ENCODE assay signal across 7 mouse cellular contexts in the genomic region with DNA sequence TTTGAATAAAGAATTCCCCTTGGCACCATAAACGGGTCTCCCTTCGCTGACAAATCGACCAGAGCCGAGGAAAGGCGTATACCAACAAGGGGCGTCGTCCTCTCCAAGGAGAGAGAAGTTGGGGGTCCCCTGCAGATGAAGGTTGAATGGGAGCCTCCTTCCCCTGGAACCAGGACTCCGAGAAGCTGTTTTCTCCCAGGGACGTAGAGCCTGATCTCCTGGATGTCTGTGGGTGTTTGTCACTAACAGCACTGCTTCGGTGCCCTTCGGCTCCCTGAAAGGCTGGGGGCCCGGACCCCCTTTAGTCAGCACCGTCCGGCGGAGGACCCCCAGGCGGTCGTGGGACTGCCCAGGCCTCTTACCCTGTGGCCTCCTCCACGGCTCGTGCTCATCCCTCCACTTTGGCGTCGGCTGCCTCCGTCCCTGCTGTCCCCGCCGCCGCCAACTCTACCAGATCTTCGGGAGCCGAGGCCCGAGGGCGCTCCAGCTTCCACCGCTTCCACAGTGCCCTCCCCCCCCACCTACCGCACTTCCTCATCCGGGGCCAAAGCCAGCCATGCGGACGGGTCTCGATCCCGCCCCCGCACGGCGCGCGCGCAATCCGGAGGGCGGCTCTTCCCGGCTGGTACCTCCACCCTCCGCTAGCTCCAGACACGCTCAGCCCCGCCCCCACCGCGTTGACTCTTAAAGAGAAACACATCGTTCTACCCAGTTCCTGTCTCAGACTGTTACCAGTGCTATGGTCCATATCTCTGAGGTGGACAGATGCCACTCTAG. TPM values are rescaled to one million over a fixed set of nuclear protein-coding genes. Genes with fewer than 3 reads are reported as not detected.
DNase-seq lines count a peak whose midpoint lies in the region; ATAC-seq lines count a peak whose summit lies in the region.

A gene (minus strand): TSS at position 526 of the 777 bp plus-strand sequence.

- no peaks in the 10 kb centered on the region for H3K36me3 ChIP-seq in intestine, embryonic 16.5 days (ENCODE audit: control insufficient read depth, insufficient read depth, low read length)
- peaks cover 3% of the 10 kb centered on the region; the same call in 1 of the 2 replicates for H3K36me3 ChIP-seq in midbrain, embryonic 11.5 days (ENCODE audit: control insufficient read depth, insufficient read depth, low read length)

- H3K4me3 ChIP-seq in intestine, embryonic 16.5 days (ENCODE audit: low read length): peak within 1 kb of the TSS; percentile 89
- peak within 1 kb of the TSS; percentile 72 for H3K4me3 ChIP-seq in midbrain, embryonic 11.5 days (ENCODE audit: low read depth, low read length)

- H3K27me3 ChIP-seq in intestine, embryonic 16.5 days (replicated peaks; ENCODE audit: control insufficient read depth, insufficient read depth, low read length): no peaks in the 10 kb centered on the region
- no peaks in the 10 kb centered on the region for H3K27me3 ChIP-seq in midbrain, embryonic 11.5 days (ENCODE audit: control insufficient read depth, insufficient read depth, low read length)

- peak within 1 kb of the TSS; percentile 100 for H3K9ac ChIP-seq in intestine, embryonic 16.5 days (ENCODE audit: low read depth, low read length)
- peak within 1 kb of the TSS; percentile 88 for H3K9ac ChIP-seq in midbrain, embryonic 11.5 days (ENCODE audit: low read length)

- intact Hi-C loops in left cerebral cortex, postnatal 36 days (cut with DNase I): loop anchor here (1.0 to 5.0 kb wide), 2 partner anchors 67 to 140 kb away; a partner anchor contains a TSS

- WGBS in intestine, embryonic 16.5 days: 0% methylated on average over 49 of the region's 51 CpGs
- under 1% methylated on average over 46 of the region's 51 CpGs for WGBS in midbrain, embryonic 11.5 days

- H3K4me2 ChIP-seq in intestine, embryonic 16.5 days (ENCODE audit: low read depth, low read length): peak within 1 kb of the TSS; percentile 73
- H3K4me2 ChIP-seq in midbrain, embryonic 11.5 days: peak within 1 kb of the TSS; percentile 78

- peaks cover 24% of the 10 kb centered on the region for H3K4me1 ChIP-seq in intestine, embryonic 16.5 days (ENCODE audit: control insufficient read depth, insufficient read depth, low read length)
- H3K4me1 ChIP-seq in midbrain, embryonic 11.5 days (ENCODE audit: control insufficient read depth, insufficient read depth, low read length): peaks cover 12% of the 10 kb centered on the region

- H3K27ac ChIP-seq in intestine, embryonic 16.5 days (ENCODE audit: low read length): peak within 1 kb of the TSS; percentile 87
- 0 out of 2 replicates have a peak within 1 kb of the TSS, but pooled peaks have one; percentile 14 for H3K27ac ChIP-seq in midbrain, embryonic 11.5 days (ENCODE audit: low read depth, low read length)

- H3K9me3 ChIP-seq in intestine, embryonic 16.5 days (ENCODE audit: control insufficient read depth, low read length): no peaks in the 10 kb centered on the region
- H3K9me3 ChIP-seq in midbrain, embryonic 11.5 days (ENCODE audit: control insufficient read depth, low read length): no peaks in the 10 kb centered on the region

- ATAC-seq in intestine, embryonic 16.5 days: peak; percentile 96
- ATAC-seq in midbrain, embryonic 11.5 days (ENCODE audit: low FRiP score): peak; percentile 96

- DNase-seq in adrenal gland, adult 8-10 months: peak; percentile 97
- peak; percentile 99 for DNase-seq in embryo, embryonic 9.5 days (ENCODE audit: extremely low spot score)
- DNase-seq in gastrocnemius, postnatal 4 days (ENCODE audit: low spot score in 2 of 2): peak; percentile 98 to 99
- peak; percentile 99 for DNase-seq in left cerebral cortex, postnatal 36 days (ENCODE audit: low spot score in 2 of 2)
- DNase-seq in midbrain, embryonic 11.5 days (ENCODE audit: low spot score, missing footprints): peak; percentile 100
- peak; percentile 93 for DNase-seq in skeletal muscle tissue, adult 2 months (ENCODE audit: low read depth, low spot score)

RNA-seq across cellular contexts. Expression of the gene that starts here (rescaled TPM):
- total RNA-seq in adrenal gland, adult 8-10 months (2022): 10 to 100 TPM; 31.5 to 40.2 (median 37.0) TPM
- total RNA-seq in gastrocnemius, postnatal 4 days (2021): 10 to 100 TPM; 15.0 to 15.2 TPM
- polyA plus RNA-seq in intestine, embryonic 16.5 days (2015; fragmentation: Nextera tagmentation; extraction: Ambion mirVana): 8.8 and 10.1 TPM in 2 replicates
- 10 to 100 TPM; 34.9 to 42.1 TPM for total RNA-seq in left cerebral cortex, postnatal 36 days (2021)
- 14.8 and 15.4 TPM in 2 replicates for polyA plus RNA-seq in midbrain, embryonic 11.5 days (2014; fragmentation: Nextera tagmentation; extraction: Ambion mirVana)

Comparison
In these comparisons a context has a peak if more than half of its experiments do, and no peak if none do; other contexts are left out.
1. Peak in every context shown above with its lines: DNase-seq, ATAC-seq, H3K4me3 ChIP-seq and H3K27ac ChIP-seq.